Mouse (Mus musculus): ENCODE results near the gene Tmem175.

- TF ChIP-seq CTCF (IDR thresholded peaks at IDR 0.05; ENCODE audit: low read depth) (no peak), EP300 (IDR thresholded peaks at IDR 0.05; ENCODE audit: low read depth) (no peak)
These were observed 4.1 kb downstream of the Tmem175 start for GRCm38 (mm10) chr5:108633676-108634075.
